Mouse (Mus musculus): Measurements from ENCODE around the gene Pfkl. TPM values are rescaled to one million over a fixed set of nuclear protein-coding genes. Genes with fewer than 3 reads are reported as not detected.

Gene Pfkl
- polyA plus RNA-seq, 1 experiment, result 61.1 TPM

- no peaks in the 10 kb centered on the region for H3K27me3 ChIP-seq (ENCODE audit: control insufficient read depth, insufficient read depth, low read length)
- no peak overlapping the region for H3K27ac ChIP-seq (ENCODE audit: insufficient read depth, low read length)
- WGBS, result 47% methylated on average over 7 of the region's 7 CpGs
- peaks cover 2% of the 10 kb centered on the region; the same call in 1 of the 2 replicates for H3K36me3 ChIP-seq (ENCODE audit: control insufficient read depth, insufficient read depth, low read length)
- TF ChIP-seq POLR2A (IDR thresholded peaks at IDR 0.05; ENCODE audit: low read depth, low read length) (no peak), CTCF (IDR thresholded peaks at IDR 0.05; ENCODE audit: extremely low read depth, insufficient read depth, insufficient read length, insufficient replicate concordance) (no peak)
- H3K4me1 ChIP-seq (ENCODE audit: control insufficient read depth, insufficient read depth, insufficient read length), result peaks cover 9% of the 10 kb centered on the region; the same call in 1 of the 2 replicates
- no peak overlapping the region for H3K4me3 ChIP-seq (ENCODE audit: extremely low read depth, insufficient read depth, insufficient read length)
- no peak for DNase-seq (ENCODE audit: low read depth in 1 of 2, low spot score in 2 of 2)
Observed at GRCm38 (mm10) chr10:78007203-78007602, 2.7 kb downstream of the Pfkl start.

- Histone ChIP-seq H3K4me3 (ENCODE audit: extremely low read depth, insufficient read depth, insufficient read length) (no peak overlapping the region), H3K36me3 (ENCODE audit: control insufficient read depth, insufficient read depth, low read length) (peaks cover 6% of the 10 kb centered on the region)
- WGBS, result 84% methylated on average over 4 of the region's 4 CpGs
Observed at GRCm38 (mm10) chr10:78005791-78006438, 4.0 kb downstream of the Pfkl start.

GRCm38 (mm10) chr10:78004479-78005100 is 5.3 kb downstream of the Pfkl start:
- Histone ChIP-seq H3K4me1 (ENCODE audit: control insufficient read depth, insufficient read depth, insufficient read length) (peaks cover 6% of the 10 kb centered on the region; the same call in 1 of the 2 replicates), H3K27ac (ENCODE audit: insufficient read depth, low read length) (no peak overlapping the region)
- no peak for TF ChIP-seq POLR2A (IDR thresholded peaks at IDR 0.05; ENCODE audit: low read depth, low read length)
- no peak for TF ChIP-seq CTCF (IDR thresholded peaks at IDR 0.05; ENCODE audit: extremely low read depth, insufficient read depth, insufficient read length, insufficient replicate concordance)

More at GRCm38 (mm10) chr10:78005791-78006438, 4.0 kb downstream of the Pfkl start:
- TF ChIP-seq CTCF (IDR thresholded peaks at IDR 0.05; ENCODE audit: extremely low read depth, insufficient read depth, insufficient read length, insufficient replicate concordance), result no peak
- no peak for TF ChIP-seq POLR2A (IDR thresholded peaks at IDR 0.05; ENCODE audit: low read depth, low read length)
- Histone ChIP-seq H3K27me3 (ENCODE audit: control insufficient read depth, insufficient read depth, low read length) (no peaks in the 10 kb centered on the region), H3K27ac (ENCODE audit: insufficient read depth, low read length) (no peak overlapping the region), H3K4me1 (ENCODE audit: control insufficient read depth, insufficient read depth, insufficient read length) (peaks cover 9% of the 10 kb centered on the region; the same call in 1 of the 2 replicates)
- no peak for DNase-seq (ENCODE audit: low read depth in 1 of 2, low spot score in 2 of 2)

GRCm38 (mm10) chr10:78002316-78002715 is 7.6 kb downstream of the Pfkl start:
- Histone ChIP-seq H3K4me3 (ENCODE audit: extremely low read depth, insufficient read depth, insufficient read length) (no peak overlapping the region), H3K27ac (ENCODE audit: insufficient read depth, low read length) (no peak overlapping the region), H3K27me3 (ENCODE audit: control insufficient read depth, insufficient read depth, low read length) (no peaks in the 10 kb centered on the region), H3K4me1 (ENCODE audit: control insufficient read depth, insufficient read depth, insufficient read length) (no peaks in the 10 kb centered on the region), H3K36me3 (ENCODE audit: control insufficient read depth, insufficient read depth, low read length) (peaks cover 26% of the 10 kb centered on the region)
- TF ChIP-seq CTCF (IDR thresholded peaks at IDR 0.05; ENCODE audit: extremely low read depth, insufficient read depth, insufficient read length, insufficient replicate concordance) (no peak), POLR2A (IDR thresholded peaks at IDR 0.05; ENCODE audit: low read depth, low read length) (no peak)
- 91% methylated on average over 2 of the region's 2 CpGs for WGBS
- no peak for DNase-seq (ENCODE audit: low read depth in 1 of 2, low spot score in 2 of 2)

More at GRCm38 (mm10) chr10:78004479-78005100, 5.3 kb downstream of the Pfkl start:
- 93% methylated on average over 3 of the region's 3 CpGs for WGBS
- H3K36me3 ChIP-seq (ENCODE audit: control insufficient read depth, insufficient read depth, low read length), result peaks cover 15% of the 10 kb centered on the region
- H3K4me3 ChIP-seq (ENCODE audit: extremely low read depth, insufficient read depth, insufficient read length), result no peak overlapping the region
- no peak for DNase-seq (ENCODE audit: low read depth in 1 of 2, low spot score in 2 of 2)
- H3K27me3 ChIP-seq (ENCODE audit: control insufficient read depth, insufficient read depth, low read length), result no peaks in the 10 kb centered on the region

GRCm38 (mm10) chr10:78001796-78002195 is 8.1 kb downstream of the Pfkl start:
- no peaks in the 10 kb centered on the region for H3K4me1 ChIP-seq (ENCODE audit: control insufficient read depth, insufficient read depth, insufficient read length)
- 96% methylated on average over 11 of the region's 11 CpGs for WGBS
- H3K36me3 ChIP-seq (ENCODE audit: control insufficient read depth, insufficient read depth, low read length), result peaks cover 28% of the 10 kb centered on the region
- no peak overlapping the region for H3K4me3 ChIP-seq (ENCODE audit: extremely low read depth, insufficient read depth, insufficient read length)
- H3K27ac ChIP-seq (ENCODE audit: insufficient read depth, low read length), result no peak overlapping the region
- TF ChIP-seq POLR2A (IDR thresholded peaks at IDR 0.05; ENCODE audit: low read depth, low read length) (no peak), CTCF (IDR thresholded peaks at IDR 0.05; ENCODE audit: extremely low read depth, insufficient read depth, insufficient read length, insufficient replicate concordance) (no peak)
- no peak for DNase-seq (ENCODE audit: low read depth in 1 of 2, low spot score in 2 of 2)
- no peaks in the 10 kb centered on the region for H3K27me3 ChIP-seq (ENCODE audit: control insufficient read depth, insufficient read depth, low read length)

GRCm38 (mm10) chr10:78000200-78000599 is 9.7 kb downstream of the Pfkl start:
- Histone ChIP-seq H3K36me3 (ENCODE audit: control insufficient read depth, insufficient read depth, low read length) (peaks cover 29% of the 10 kb centered on the region), H3K4me3 (ENCODE audit: extremely low read depth, insufficient read depth, insufficient read length) (no peak overlapping the region), H3K4me1 (ENCODE audit: control insufficient read depth, insufficient read depth, insufficient read length) (no peaks in the 10 kb centered on the region), H3K27ac (ENCODE audit: insufficient read depth, low read length) (no peak overlapping the region), H3K27me3 (ENCODE audit: control insufficient read depth, insufficient read depth, low read length) (no peaks in the 10 kb centered on the region)
- TF ChIP-seq POLR2A (IDR thresholded peaks at IDR 0.05; ENCODE audit: low read depth, low read length) (no peak), CTCF (IDR thresholded peaks at IDR 0.05; ENCODE audit: extremely low read depth, insufficient read depth, insufficient read length, insufficient replicate concordance) (no peak)
- WGBS, result 96% methylated on average over 5 of the region's 5 CpGs
- no peak for DNase-seq (ENCODE audit: low read depth in 1 of 2, low spot score in 2 of 2)

- TF ChIP-seq CTCF (IDR thresholded peaks at IDR 0.05; ENCODE audit: extremely low read depth, insufficient read depth, insufficient read length, insufficient replicate concordance) (no peak), POLR2A (IDR thresholded peaks at IDR 0.05; ENCODE audit: low read depth, low read length) (no peak)
- Histone ChIP-seq H3K27ac (ENCODE audit: insufficient read depth, low read length) (no peak overlapping the region), H3K36me3 (ENCODE audit: control insufficient read depth, insufficient read depth, low read length) (peaks cover 36% of the 10 kb centered on the region), H3K4me3 (ENCODE audit: extremely low read depth, insufficient read depth, insufficient read length) (no peak overlapping the region), H3K27me3 (ENCODE audit: control insufficient read depth, insufficient read depth, low read length) (no peaks in the 10 kb centered on the region), H3K4me1 (ENCODE audit: control insufficient read depth, insufficient read depth, insufficient read length) (no peaks in the 10 kb centered on the region)
- 94% methylated on average over 3 of the region's 3 CpGs for WGBS
- DNase-seq (ENCODE audit: low read depth in 1 of 2, low spot score in 2 of 2), result no peak
Observed at GRCm38 (mm10) chr10:77995639-77996038, 14.2 kb downstream of the Pfkl start.
